Mouse (Mus musculus) thymus, postnatal 0 days (tissue): ENCODE data around the gene Gm4907. TPM values are rescaled to one million over a fixed set of nuclear protein-coding genes. Genes with fewer than 3 reads are reported as not detected.
"Not testable (repeated sequence)": the region's sequence is repeated elsewhere in the genome, so short reads cannot be mapped to it uniquely, and the experiment has no call there.

Experiments used
- DNase-seq: peaks from one replicate; pipeline ENCODE4 v3.0.0-alpha.2; 2015; ENCODE audit warnings: low spot score
- polyA plus RNA-seq: library from polyadenylated mRNA; unstranded; fragments of >200 nt; fragmentation: Nextera tagmentation; extraction: Ambion mirVana; gene quantifications from 2 replicates; pipeline ENCODE4 v1.2.1, GENCODE M21; 2015

The Gm4907 gene
- not detected in 2 replicates for polyA plus RNA-seq

DNA sequence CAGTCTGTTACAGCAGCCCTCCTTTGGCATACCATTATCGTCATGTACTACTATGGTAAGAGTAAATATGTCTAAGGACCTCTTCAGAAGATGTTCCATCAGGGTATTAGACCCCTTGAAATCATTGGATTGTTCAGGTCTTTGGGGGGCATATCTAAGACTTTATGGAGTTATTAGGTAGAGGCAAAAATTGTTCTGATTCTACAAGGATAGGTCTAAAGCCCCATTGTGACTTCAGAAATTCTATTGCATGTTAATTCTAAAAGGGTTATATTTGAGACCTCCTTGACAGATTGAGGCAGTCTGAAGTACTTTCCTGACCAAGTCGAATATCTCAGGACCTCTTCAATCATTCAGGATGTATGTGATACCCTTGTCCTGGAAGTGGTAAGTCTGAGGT is at the start of gene Gm4907:
Gm4907 (plus strand) TSS at position 301 of the 400 bp plus-strand sequence.
- DNase-seq: not testable (repeated sequence)

- DNase-seq: not testable (repeated sequence)
Measured at GRCm38 (mm10) chrX:23833784-23834183, 48.6 kb upstream of the Gm4907 start.

GRCm38 (mm10) chrX:23840921-23841320 is 41.4 kb upstream of the Gm4907 start:
- no peak for DNase-seq

GRCm38 (mm10) chrX:23954161-23954560 is 71.8 kb downstream of the Gm4907 start:
- no peak for DNase-seq

Other genes with a start within 250 kb of the Gm4907 start
- 16.1 and 18.3 TPM in 2 replicates for gene Wdr44, start 189.5 kb upstream of the Gm4907 start, polyA plus RNA-seq
- gene Gm4985, start 76.4 kb downstream of the Gm4907 start, polyA plus RNA-seq: not detected in 2 replicates